Mouse (Mus musculus): ENCODE measurements around the gene Lsm14a. TPM values are rescaled to one million over a fixed set of nuclear protein-coding genes. Genes with fewer than 3 reads are reported as not detected.

The Lsm14a gene
- total RNA-seq (2021), result 100 to 1,000 TPM in 1 of 2 experiments, 10 to 100 TPM in 1; 97.5 to 117 TPM
- long read RNA-seq, experiment 1, transcript Lsm14a-201 (11 exons, 2,944 nt), result major isoform, 17 of 59 reads
- long read RNA-seq, experiment 1, partial matches to known transcripts, result 3 of 59 reads
- long read RNA-seq, experiment 1, other reads (novel, unspliced or antisense), result 39 of 59 reads
- long read RNA-seq, experiment 2, transcript Lsm14a-201 (11 exons, 2,944 nt), result major isoform, 15 of 62 reads
- long read RNA-seq, experiment 2, partial matches to known transcripts, result 4 of 62 reads
- long read RNA-seq, experiment 2, other reads (novel, unspliced or antisense), result 42 of 62 reads

DNA sequence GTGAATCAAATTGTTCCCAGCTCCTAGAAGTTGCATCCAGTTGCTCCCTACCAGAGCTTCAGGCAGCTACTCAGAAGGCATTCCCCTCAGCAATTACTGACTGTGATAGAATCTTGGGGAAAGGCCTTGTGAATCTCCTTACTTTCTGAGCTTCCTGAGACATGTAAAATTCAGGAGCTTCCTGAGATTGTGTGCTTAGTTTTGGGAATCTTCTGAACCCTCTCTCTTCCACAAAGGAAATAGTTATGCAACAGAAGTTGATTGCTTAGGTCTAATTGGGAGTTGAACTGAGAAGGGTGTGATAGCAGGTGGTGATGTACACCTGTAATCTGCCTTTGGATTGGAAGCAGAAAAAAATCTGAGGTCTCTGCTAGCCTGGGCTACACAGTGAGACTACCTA, at the start of gene Lsm14a:
TSS of gene Lsm14a (minus strand) at position 101 of the 400 bp plus-strand sequence.
- DNase-seq (ENCODE audit: low spot score in 2 of 2), result no peak

DNA sequence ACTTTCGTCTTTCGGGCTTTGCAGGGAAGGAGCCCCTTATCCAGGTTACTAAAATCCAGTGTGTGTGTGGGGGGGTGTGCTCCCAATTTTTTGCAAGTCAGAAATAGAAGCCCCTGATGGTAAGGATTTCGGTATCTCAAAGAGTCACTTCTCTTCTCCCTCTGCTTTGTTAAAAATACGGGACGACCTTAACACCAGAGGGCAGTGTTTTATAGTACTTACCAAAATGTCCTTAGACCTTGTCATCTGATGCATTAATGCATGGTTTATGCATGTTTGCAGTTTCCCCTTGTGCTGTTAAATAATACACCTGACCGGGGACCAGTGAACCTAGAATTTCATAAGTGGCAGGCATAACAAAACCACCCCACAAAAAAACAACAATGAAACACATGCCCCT, 45.8 kb upstream of the Lsm14a start:
- DNase-seq (ENCODE audit: low spot score in 2 of 2), result no peak

DNA sequence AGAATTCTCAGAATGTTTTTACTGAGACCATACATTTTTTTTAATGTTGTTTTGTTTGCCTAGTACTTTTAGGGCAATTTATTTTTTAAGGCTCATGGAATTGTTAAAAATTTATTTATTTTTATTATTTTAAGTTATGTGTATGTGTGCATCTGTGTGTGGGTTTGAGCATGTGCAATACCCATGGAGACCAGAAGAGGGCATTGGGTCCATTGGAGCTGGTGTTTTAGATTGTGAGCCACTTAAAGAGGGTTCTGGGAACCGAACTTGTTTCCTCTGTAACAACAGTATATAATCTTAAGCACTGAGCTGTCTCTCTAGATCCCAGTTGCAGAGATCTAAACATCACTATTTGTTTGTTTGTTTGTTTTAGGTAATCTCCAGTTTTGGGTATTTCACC, 40.5 kb upstream of the Lsm14a start:
- DNase-seq (ENCODE audit: low spot score in 2 of 2), result no peak

DNA sequence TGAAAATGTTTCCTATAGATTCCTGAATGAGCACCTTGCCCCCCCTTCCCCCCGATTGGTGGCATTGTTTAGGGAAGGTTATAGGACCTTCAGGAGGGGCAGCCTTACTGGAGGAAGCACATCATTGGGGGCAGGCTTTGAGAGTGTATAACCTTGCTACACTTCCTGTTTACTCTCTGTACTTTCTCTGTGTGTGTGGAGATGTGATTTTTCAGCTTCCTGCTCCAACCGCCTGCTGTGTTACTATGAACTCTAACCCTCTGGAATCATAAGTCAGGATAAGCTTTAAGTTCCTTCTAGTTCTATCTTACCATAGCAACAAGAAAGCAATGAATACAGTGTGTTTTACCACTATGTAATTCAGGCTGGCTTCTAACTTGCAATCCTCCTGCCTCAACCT, 28.1 kb upstream of the Lsm14a start:
- DNase-seq (ENCODE audit: low spot score in 2 of 2), result no peak

DNA sequence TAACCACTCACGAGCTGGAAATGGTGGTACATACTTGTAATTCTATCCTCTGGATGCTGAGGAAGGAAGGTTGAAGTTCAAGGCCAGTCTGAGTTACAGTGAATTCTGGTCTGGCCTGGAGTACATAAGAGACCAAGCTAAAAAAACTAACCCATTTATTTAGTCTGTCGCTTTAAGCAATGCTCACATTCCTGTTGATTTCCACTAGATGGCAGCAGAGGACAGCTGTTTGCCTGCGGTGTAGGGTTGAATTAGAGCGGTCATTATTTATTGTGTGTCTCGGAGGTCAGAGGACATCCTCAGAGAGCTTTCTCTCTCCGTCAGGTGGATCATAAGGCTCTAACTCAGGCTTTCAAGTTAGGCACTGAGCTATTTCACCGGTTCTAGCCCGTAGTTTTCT, 14.4 kb upstream of the Lsm14a start:
- DNase-seq (ENCODE audit: low spot score in 2 of 2), result peak in 1 of 2 experiments; percentile 37

DNA sequence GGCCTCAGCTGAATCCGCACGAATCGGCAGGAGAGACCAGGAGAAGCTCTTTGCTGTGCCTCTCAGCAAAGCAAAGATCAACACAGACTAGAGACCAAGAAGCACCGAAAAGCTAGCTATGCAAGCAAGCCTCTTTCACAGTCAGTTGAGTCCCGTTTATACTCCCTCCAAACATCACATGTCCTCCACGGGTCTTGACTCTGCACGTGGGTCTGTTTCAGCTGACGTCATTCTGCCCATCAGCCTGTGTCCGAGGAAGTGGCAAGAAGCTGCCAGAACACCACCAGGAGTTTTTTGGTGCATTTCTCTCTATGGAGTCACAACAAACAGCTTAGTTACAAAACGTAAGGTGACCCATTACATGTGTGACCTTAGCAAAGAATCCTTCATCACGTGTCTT, 10.8 kb upstream of the Lsm14a start:
- DNase-seq (ENCODE audit: low spot score in 2 of 2), result no peak

DNA sequence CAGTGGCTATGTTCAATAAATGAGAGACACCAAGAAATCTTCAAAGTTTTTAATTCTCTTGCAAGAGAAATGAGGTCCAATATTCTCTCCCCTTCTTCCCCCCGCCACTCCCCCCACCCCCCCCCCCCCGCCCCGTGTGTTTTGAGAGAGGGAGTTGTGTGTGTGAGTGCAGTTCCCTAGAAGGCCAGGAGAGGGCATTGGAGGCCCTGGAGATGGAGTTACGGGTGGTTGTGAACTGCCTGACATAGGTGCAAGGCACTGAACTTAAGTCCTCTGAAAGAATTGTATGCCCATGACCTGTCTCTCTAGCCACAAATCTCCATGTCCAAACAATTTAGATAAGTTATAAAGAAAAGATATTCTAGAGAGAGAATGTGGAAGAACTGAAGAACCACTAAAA, 7.0 kb upstream of the Lsm14a start:
- DNase-seq (ENCODE audit: low spot score in 2 of 2), result no peak

DNA sequence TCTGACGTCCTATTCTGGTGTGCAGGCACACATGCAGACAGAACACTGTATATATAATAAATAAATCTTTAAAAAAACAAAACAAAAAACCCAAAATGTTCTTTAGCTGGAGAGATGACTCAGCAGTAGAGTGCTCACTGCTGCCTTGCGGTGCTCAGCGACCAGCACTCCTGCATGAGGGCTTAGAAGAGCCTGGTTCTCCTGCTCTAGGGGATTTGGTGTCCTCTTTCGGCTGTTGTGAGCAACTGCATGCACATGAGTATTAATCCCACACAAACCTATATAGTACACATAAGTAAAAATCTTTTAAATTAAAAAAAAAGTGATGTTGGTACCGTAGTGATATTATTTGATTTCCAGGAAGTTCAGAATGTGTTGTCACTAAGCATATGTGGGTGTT, 5.7 kb upstream of the Lsm14a start:
- DNase-seq (ENCODE audit: low spot score in 2 of 2), result no peak

DNA sequence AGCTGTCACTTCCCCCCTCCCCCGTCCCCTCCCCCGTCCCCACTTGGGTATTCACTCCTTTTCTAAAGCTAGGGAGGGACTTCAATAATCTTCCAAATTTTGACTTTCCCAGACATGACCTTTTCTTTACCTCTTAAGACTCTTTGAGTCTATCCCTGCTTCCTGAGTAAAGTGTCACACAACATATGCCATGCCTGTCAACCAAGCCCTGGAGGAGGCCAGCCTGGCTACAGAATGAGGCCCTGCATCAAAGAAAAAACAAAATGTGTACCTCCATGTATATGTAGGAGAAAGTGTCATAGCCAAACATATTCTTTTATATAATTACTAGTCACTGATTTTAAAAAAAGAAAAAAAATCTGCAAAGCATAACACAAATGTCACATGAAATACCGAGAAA, 3.7 kb upstream of the Lsm14a start:
- DNase-seq (ENCODE audit: low spot score in 2 of 2), result no peak

DNA sequence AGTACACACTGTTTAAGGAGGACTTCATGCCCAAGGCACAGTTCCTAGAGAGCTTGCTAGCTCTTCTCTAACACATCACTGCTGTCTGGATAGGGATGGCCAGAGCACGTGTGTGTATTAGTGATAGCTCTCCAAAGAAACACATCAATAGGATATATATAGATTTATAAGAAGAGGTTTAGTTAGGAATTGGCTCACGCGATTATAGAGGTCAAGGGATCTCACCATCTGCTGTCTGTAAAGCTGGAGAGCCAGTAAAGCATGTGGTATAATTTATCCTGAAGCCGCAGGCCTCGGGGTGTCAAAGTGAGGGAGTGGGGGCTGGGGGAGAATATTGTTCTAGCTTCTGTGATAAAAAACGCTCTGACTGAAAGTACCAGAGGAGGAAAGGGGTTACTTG, 2.6 kb upstream of the Lsm14a start:
- no peak for DNase-seq (ENCODE audit: low spot score in 2 of 2)

DNA sequence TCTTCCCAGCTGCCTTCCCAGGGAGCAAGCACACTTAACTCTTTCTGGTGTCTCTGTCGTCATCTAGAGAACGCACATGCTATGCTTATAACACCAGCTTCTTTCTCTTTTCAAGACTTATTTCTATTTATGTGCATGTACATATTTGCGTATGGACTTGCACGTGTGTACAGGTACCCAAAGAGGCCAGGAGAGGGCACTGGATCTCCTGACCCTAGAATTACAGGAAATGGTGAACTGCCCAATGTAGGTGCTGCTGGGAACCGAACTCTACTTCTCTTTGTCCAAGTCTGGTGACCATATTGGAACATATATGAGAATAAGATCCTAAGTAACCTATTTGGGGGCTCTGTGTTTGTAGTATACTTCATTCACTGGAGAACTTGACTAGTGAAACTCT, 1.5 kb upstream of the Lsm14a start:
- no peak for DNase-seq (ENCODE audit: low spot score in 2 of 2)

DNA sequence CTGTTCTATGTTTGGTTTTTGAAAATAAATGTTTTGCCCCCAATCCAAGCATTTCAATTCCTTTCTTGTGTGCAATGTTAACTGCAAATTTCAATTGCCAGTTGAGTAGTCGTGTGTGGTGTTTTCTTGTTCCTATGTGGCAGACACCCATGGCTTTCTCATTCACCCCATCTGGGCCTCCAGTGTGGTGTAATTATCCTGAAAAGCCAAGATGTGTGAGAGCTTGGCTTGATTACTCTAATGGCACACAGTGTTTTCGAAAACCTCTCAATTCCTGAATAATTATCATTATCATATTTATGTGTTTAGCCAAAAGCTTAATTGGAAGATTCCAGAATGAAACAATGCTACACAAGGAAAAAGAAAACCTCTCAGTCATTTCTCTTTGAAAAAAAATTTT, 976 bp upstream of the Lsm14a start:
- no peak for DNase-seq (ENCODE audit: low spot score in 2 of 2)

DNA sequence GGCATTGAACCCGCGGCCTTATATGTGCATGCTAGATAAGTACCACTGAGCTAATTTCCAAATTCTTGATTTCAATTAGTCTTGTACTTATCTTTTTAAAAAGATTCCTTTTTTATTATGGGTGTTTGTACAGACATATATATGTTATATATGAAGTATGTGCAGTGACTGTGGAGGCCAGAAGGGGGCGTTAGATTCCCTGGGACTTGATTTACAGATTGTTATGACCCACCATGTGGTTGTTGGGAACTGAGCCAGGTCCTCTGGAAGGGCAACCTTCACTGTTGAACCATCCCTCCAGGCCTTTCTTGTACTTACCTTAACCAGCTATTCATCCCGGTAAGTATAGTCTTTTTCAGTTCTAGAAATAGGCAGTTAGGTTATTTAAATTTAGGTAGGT, 780 bp downstream of the Lsm14a start:
- DNase-seq (ENCODE audit: low spot score in 2 of 2), result no peak

DNA sequence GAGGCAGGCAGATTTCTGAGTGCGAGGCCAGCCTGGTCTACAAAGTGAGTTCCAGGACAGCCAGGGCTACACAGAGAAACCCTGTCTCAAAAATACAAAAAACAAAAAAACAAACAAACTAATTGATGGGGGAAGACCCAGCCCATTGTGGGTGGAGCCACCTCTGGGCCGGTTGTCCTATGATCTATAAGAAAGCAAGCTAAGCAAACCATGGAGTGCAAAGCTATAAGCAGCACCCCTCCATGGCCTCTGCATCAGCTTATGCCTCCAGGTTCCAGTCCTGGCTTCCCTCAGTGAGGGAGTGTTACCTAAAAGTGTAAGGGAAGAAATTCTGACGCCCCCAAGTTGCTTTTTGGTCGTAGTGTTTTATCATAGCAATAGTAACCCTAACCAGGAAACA, 1.4 kb downstream of the Lsm14a start:
- no peak for DNase-seq (ENCODE audit: low spot score in 2 of 2)

DNA sequence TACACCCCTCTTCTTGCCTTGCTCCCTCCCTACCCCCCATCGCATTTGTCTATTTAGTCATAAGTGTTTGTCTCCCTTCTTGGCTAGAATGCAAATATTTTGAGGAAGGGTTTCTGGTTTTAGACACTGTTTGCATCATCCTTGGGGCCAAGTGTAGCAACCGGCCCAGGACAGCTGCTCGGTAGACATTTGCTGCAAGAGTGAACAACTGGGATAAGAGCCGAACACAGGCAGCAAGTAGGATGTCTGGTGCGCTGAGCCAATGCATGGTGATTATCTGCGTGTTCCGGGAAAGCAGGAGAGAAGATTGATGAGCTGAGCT, 2.3 kb downstream of the Lsm14a start:
- peak in 1 of 2 experiments; percentile 43 for DNase-seq (ENCODE audit: low spot score in 2 of 2)

DNA sequence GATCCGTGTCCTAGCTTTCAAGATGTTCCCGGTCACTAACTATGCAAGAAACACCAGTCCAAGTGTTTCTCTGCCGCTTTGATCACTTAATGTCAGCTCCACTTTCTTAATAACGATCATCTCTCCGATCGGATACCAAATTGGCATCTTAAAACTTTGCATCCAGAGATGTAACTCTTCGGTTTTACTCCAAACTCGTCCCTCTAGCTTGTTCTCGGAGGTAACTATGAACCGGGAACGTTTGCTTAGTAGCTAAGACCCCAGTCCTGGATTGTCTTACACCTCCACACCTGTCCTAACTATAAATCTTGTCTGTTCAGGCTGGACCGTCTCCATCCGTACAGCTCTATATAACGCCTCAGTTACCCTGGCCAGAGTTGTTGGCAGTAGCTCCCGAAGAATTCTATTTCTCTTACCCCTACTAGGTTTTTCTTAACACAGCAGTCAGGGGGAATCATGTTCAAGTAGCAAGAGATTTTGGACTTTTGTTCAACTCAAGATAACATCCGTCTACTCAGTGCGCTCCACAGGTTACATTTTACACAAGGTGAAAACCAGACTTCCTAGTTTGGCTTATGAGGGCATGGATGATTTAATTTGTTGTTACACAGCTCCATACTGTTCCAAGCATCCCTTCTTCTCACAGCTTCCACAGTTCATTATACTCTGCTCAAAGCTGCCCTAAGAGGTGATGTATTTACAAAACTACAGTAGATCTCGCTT, 2.8 kb downstream of the Lsm14a start:
- peak in 1 of 2 experiments; percentile 22 for DNase-seq (ENCODE audit: low spot score in 2 of 2)

DNA sequence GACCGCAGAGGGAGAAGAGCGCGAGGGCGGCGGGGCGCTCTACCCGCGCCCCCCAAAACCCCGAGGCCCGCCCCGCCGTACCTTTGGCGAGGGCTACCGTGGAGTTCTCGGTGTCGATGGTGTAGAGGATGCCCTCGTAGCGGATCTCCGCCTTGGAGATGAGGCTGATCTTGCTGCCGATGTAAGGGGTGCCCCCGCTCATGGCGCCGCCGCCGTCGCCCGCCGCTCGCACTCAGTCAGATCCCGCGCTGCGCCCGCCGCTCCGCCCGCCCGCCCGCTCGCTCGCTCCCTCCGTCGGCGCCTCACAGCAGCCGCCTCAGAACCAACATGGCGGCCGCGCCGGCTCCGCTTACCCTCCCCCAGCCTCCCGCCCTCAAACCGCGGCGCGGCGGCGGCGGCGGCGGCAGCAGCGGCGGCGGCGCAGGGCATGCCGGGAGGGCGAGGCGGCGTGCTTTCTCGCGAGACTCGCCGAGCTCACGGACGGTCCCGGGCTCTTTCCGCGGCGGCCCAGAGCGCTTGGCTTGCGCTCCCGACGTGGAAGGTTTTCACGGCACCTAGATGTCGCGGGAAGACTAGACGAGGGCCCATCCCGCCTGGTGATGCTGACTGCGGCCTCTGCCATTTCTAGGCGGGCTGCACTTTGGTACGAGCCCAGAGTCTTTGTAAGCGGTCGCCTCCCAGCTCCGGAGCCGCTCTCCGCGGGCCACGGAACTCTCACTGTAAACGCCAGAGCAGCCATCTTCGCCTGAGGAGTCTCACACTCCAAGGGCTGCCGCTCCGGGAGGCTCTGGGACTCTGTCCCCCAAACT, 3.6 kb downstream of the Lsm14a start:
- DNase-seq (ENCODE audit: low spot score in 2 of 2), result peak; percentile 94 to 95

DNA sequence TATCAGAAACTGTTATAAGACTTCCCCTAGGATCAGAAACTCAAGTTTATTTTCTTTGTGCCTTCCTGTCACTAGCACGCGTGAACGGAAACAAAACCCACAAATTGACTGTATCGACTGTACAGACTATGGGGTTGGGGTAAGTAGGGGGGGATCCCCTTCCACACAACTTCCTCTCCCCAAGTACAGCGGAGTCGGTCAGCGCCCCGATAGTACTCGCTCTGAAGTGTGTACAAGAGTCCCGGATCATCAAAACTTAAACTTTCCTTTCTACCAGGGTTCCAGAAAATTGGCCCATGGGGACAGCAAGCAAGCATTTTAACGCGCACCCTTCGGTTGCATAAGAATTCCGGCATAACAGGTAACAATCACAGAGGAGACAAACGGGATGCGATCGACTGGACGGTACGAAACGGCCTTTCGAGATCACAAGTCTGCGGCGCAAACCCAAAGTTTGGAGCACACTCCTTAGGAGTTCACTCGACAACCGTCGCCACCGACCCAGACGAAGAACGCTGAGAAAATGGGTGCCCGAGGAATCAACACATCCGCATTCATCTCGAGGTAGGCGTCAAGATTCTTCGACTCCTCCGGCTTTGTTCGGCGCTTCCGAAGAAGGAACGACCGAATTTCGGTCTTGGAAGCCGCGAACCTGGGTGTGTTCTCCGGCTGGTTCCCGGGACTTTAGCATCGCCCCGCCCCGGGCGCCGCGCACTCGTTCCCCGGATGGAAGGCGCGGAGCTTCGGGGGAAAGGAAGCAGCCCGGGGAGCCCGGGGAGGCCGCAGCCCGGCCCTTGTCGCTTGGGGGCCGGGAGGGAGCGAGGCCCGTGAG, 4.5 kb downstream of the Lsm14a start:
- DNase-seq (ENCODE audit: low spot score in 2 of 2), result peak; percentile 65 to 74

DNA sequence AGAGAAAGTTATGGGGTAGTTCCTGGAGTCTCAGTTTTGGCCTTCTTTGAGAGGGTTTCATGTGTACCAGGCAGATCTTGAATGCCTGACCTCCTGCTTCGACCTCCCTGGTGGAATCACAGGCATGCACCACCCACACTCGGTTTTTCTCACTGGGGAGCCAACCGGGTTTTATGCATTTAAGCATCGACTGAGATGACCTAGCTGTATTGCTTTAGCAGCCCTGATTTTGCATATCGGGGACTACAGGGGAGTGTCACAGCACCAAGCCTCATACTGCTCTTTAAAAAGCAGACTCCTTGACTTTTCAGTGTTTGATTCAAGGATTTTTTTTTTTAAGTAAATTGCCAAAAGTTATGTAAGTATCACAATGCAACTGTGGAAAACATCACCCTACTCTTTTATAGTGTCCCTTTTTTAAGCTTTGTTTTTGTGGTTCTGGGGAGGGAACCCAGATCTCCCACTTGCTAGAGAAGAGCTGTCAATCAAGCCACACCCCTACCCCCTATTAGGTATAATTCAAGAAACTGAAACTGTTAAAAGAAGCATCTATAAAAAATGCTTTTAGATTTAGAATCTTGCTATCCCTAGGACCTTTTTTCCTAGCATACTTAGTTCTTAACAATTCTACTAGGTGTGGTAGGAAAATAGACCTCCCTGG, 5.2 kb downstream of the Lsm14a start:
- DNase-seq (ENCODE audit: low spot score in 2 of 2), result no peak

DNA sequence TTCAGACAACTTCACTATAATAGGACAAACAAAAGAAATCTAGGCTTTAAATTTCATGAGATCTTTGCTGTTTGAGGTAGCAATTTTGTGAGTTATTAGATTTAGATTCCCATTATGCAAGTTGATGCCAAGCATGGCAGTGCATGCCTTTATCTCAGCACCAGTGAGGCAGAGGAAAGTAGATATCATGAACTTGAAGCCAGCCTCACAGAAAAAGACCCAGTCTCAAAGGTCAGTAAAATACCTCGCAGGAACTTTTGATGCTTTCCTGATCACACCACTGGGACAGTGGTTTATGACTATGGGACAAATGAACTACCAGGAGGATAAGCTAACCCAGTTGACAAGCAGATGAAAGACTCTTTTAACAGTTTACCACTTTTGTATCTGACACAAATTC, 10.3 kb downstream of the Lsm14a start:
- no peak for DNase-seq (ENCODE audit: low spot score in 2 of 2)

DNA sequence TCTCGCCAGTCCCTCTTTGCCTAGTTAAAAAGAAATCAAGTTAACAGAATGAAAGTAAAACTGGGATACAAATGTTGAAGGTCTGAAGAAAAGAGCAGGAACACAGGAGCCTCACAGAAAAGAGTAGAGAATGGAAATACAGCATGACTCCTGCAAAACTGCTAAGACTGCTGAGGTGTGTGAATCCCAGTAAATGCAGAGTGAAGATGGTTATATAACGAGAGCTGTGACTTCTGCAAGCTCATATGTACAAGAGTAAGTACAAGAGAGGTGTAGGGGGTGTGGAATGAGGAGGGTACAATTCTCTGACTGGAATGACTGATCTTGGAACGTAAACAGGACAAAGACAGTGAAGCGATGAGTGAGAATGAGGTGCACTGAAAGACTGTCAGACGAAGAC, 11.4 kb downstream of the Lsm14a start:
- no peak for DNase-seq (ENCODE audit: low spot score in 2 of 2)

Data from gastrocnemius, postnatal 4 days (tissue).